Mouse (Mus musculus): Measurements from ENCODE around the gene Smg1. TPM values are rescaled to one million over a fixed set of nuclear protein-coding genes. Genes with fewer than 3 reads are reported as not detected.

Smg1 gene
- polyA plus RNA-seq, 1 experiment from 2014 or later: 16.0 TPM

Other genes starting within 250 kb of the Smg1 start
- 325 and 344 TPM in 2 replicates for gene Rps15a, start 127.5 kb downstream of the Smg1 start, polyA plus RNA-seq (2015; fragmentation: Nextera tagmentation; extraction: Ambion mirVana)
- gene Arl6ip1, start 114.0 kb downstream of the Smg1 start, polyA plus RNA-seq (2015; fragmentation: Nextera tagmentation; extraction: Ambion mirVana): 556 and 565 TPM in 2 replicates
- gene Syt17, start 204.6 kb upstream of the Smg1 start, polyA plus RNA-seq (2015; fragmentation: Nextera tagmentation; extraction: Ambion mirVana): 22.5 and 25.9 TPM in 2 replicates
- 0.39 and 0.75 TPM in 2 replicates for gene Itpripl2, start 248.3 kb upstream of the Smg1 start, polyA plus RNA-seq (2015; fragmentation: Nextera tagmentation; extraction: Ambion mirVana)

All from midbrain, embryonic 16.5 days (tissue).